Mouse (Mus musculus) 3T3-L1 (cell line): Measurements from ENCODE around the gene Fbxl14.

Source experiments
- DNase-seq: peaks from one replicate; pipeline ENCODE4 v3.0.0-alpha.2; 2015; ENCODE audit warnings: low read depth, low spot score

Fbxl14 gene

DNA sequence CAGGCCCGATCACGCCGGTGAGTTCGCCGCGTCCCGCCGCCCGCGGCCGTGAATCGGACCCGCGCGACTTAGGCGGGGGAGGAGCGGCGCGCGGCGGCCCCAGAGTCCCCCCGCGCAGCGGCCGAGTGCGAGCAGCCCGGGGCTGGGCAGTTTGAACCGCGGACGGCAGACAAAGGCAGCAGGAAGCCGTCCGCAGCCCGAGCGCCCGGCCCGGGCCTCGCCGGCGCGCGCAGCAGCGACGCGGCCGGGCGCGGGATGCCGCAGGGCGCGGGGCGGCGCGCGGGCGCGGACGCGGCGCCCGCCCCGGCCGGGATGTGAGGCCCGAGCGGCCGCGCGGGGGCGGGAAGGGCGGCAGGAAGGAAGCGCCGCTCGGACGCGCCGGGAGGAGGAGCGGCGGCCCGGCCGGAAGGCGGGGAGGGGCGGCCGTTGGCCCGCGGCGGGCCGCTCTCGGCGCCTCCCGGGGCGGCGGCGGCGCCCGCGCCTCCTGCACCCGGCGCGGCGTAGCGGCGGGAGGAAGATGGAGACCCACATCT is at the start of gene Fbxl14:
Gene Fbxl14, plus strand, starts transcription at position 326 of the 533 bp plus-strand sequence.
- peak; percentile 55 for DNase-seq

- DNase-seq: peak; percentile 90
These were observed 49.0 kb upstream of the Fbxl14 start for GRCm38 (mm10) chr6:119430508-119430907.

GRCm38 (mm10) chr6:119431751-119432324 is 47.6 kb upstream of the Fbxl14 start:
- DNase-seq: peak; percentile 9

- no peak for DNase-seq
These were observed 45.1 kb upstream of the Fbxl14 start for GRCm38 (mm10) chr6:119434394-119434793.

DNA sequence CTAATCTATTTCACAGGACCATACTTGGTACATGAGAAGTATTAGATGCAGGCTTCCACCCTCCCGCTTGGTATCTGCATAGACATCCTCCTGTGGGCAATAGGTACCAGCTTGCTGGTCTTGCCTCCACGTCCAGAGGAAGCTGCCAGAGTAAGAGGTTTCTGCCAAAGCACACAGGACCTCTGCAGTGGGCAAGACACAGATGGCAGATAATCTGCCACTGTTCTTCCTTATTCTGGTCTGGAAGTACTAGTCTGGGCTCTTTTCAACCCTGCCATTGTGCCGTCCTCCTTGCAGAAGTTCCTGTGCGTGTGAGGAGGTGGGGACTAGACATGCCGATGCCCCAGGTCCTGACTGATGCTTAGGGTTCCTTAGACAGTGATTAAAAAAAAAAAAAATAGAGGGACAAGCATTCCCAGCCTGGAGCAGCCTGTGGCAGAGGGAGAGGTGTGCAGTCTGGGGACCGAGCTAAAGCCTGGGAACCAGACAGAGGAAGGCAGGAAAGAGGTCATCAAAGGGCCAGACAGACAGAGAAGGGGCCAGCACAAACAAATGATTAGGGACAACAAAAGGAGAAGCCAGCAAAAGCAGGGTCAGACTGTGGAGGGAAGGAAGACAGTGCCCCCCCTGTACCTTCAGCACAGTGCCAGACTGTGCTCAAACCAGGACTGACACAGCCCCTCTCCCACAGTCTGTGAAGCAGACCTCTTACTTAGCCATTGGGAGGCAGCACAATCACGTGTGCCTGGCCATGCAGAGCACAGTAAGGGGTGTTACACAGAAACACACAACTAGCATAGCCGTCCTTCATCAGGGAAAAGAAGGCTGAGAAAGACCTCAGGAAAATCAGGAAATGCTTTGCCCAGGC is 41.3 kb upstream of the Fbxl14 start:
- no peak for DNase-seq

GRCm38 (mm10) chr6:119442729-119443128 is 36.7 kb upstream of the Fbxl14 start:
- peak; percentile 35 for DNase-seq

GRCm38 (mm10) chr6:119443742-119444645 is 35.5 kb upstream of the Fbxl14 start:
- peak; percentile 95 for DNase-seq

DNA sequence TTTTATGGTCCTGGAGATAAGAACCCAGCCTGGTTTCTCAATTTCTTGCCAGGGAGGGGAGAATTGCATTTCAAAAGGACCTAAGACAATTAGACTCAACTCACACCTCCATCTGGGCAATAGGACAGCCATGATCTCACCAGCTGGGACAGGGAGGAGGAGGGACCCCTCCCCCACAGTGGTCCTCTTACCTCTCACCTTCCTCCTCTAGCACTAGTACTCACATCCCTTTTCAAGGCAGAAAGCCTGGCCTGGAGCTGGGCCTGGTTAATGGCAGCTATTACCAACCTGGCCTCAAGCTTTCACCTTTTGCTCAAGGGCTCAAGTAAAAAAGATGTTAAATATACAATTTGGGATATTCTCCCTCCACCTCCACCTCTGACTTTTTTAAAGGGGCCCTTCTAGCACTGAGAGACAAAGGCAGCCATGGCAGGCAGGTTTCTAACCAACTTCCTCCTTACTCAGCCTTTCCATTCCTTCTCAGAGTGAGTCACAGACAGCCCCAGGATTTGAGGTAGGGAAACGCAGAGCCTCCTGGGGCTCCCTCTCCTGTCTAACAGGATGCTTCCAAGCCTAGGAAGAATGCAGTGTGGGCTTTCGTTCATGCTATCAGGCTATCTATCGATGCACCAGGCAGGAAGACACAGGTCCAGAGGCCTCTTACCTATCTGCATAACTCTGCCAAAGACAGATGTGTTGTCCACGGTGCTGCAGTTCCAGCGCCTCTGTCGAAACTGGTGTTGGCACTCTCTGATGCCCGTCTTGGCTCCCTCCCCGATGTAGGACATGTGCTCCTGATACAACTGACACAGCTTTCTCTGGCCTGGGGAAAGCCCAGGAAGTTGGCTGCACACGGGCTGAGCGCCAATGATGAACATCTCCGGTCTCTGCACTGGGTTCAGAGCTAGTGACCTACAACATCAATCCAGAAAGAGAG is 33.5 kb upstream of the Fbxl14 start:
- peak; percentile 81 for DNase-seq

DNA sequence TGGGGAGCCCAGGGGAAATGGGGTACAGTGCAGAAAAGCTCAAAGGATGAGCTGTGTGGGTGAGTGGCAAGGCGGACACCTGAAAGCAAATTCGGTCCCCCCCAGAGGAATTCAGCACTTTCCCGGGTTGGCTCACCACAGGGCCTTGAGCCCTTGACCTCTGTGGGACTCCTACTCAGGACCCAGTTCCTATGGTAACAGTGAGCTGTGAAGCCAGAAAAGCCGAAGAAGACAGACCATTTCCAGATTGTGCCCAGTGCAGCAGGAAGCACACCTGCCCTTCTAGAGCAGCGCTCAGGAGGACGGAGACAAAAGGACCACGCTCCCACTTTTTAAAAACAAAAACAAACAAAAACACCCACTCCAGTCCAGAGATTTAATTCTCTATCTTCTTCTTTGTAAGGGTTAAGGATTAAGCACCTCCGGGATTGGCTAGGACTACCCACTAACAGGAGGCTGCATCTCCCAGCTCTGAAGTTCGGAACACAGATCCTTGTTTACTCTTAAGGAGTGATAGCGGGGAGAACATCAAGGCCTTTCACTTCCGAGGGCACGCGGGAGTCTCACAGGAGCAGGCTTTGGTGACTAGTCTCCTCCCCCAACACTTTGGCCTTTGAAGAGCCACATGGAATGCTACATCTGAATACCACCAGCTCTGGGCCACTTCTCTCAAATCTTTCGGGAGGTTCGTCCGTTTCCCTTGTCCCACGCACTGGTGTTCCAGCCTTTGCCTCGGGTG is 31.0 kb upstream of the Fbxl14 start:
- no peak for DNase-seq

DNA sequence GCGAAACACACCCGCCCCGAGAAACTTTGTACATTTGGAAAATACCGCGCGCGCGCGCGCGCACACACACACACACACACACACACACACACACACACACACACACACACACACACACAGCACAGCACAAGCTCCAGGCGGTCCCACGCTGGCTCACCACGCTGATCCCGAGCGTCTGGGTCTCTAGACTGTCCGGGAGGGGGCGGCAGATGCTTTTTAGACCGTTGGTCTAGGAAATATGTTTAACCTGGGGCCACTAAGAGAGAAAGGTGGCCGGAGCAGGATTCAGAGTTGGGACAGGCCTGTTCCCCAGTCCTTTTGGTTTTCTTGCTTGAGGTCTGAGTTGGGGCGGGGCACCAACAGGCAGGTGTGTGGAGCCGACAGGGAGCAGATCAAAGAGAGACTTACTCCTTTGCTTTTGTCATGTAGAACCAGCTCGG is 30.4 kb upstream of the Fbxl14 start:
- DNase-seq: peak; percentile 37

- no peak for DNase-seq
These were observed 28.2 kb upstream of the Fbxl14 start for GRCm38 (mm10) chr6:119450965-119451943.

- DNase-seq: peak; percentile 60
These were observed 27.4 kb upstream of the Fbxl14 start for GRCm38 (mm10) chr6:119451981-119452499.

- no peak for DNase-seq
These were observed 21.3 kb upstream of the Fbxl14 start for GRCm38 (mm10) chr6:119458166-119458565.

DNA sequence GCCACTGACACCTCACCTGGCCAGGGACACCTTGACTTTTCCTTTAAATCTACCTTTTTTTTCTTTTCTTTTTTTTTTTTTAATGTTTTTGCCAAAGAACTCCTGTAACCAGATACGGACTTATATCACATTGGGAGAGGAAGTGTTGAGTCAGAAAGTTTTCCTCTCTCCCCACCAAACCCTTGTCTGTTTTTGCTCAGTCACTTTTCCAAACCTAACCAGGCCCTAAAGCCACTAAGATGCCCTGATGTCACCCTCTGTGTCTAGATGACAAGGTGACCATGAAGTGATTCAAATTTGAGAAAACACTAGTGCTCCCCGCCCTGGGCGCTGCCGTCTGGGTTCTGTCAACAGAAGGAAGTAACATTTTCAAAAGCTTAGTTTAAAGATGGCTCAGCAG is 20.4 kb upstream of the Fbxl14 start:
- no peak for DNase-seq

GRCm38 (mm10) chr6:119460391-119460790 is 19.1 kb upstream of the Fbxl14 start:
- DNase-seq: no peak

DNA sequence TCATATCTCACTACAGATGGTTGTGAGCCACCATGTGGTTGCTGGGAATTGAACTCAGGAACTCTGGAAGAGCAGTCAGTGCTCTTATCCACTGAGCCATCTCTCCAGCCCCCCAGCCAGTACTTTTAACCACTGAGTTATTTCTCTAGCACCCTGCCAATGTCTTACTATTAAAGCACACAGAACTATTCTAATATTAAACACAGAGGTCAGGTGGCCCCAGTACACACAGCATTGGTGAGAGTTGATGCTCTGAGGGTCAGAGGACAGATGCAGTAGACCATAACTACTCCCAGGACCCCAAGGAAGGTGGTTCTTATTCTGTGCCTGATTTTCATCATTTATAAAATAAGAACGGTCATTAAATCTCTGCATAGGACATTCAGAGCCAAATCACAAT is 13.3 kb upstream of the Fbxl14 start:
- DNase-seq: no peak

- peak; percentile 71 for DNase-seq
These were observed 12.3 kb upstream of the Fbxl14 start for GRCm38 (mm10) chr6:119466921-119467784.

DNA sequence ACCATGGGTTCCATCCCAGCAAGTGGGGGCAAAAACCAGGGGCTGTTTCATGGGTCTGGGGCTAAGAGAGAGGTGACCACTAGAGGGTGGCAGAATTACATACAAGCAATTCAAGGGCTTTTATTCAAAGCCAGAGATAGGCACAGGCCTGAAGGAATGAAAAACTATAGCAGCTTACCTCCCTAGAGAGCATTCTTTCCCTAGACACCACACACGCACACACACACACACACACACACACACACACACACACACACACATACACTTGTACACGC is 11.7 kb upstream of the Fbxl14 start:
- peak; percentile 72 for DNase-seq
